Comparison of ENCODE assay signal across 17 mouse cellular contexts in the genomic region with DNA sequence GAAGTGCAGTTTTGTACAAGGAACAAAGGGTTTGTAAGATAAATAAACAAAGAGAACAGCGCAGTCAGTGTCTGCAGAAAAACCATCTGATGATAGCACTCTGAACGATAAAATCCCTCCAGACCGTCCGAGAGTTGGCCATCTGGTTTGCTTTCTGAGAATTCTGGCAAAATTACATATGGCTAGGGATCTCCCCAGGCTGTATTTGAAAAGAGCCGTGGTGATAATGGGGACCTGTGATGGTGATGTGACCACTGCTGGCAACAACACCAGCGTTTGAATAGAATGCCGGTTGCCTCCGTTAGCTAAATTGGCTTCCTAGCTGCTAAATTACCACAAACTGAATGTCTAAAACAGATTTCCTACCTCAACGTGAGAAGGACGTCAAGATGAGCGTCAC.
DNase-seq lines count a peak whose midpoint lies in the region; ATAC-seq and TF ChIP-seq lines count a peak whose summit lies in the region.
"Had no signal": no experiment of that assay in that cellular context is flagged by ENCODE, and none has a peak within 500 bp of the region (broad histone marks: within the 10 kb centered on the region; RNA-seq: fewer than 3 reads in every experiment).

No protein-coding gene starts in this region.

- no peak overlapping the region for H3K4me2 ChIP-seq in forebrain, embryonic 13.5 days
- H3K4me2 ChIP-seq in lung, postnatal 0 days (replicated peaks; ENCODE audit: low read depth, low read length): peak overlapping the region; percentile 2; the same call in 1 of the 2 replicates
- no peak overlapping the region for H3K4me2 ChIP-seq in forebrain, embryonic 15.5 days (replicated peaks)
- H3K4me2 ChIP-seq: liver, embryonic 11.5 days had no signal

- H3K36me3 ChIP-seq in forebrain, embryonic 13.5 days (ENCODE audit: poor library complexity, severe bottlenecking): no peaks in the 10 kb centered on the region
- H3K36me3 ChIP-seq in forebrain, embryonic 10.5 days (replicated peaks): no peaks in the 10 kb centered on the region
- H3K36me3 ChIP-seq in lung, postnatal 0 days (ENCODE audit: insufficient read depth, low read length): no peaks in the 10 kb centered on the region
- no peaks in the 10 kb centered on the region for H3K36me3 ChIP-seq in forebrain, embryonic 15.5 days

- 56% methylated on average over 11 of the region's 11 CpGs for WGBS in forebrain, embryonic 13.5 days
- WGBS in forebrain, embryonic 10.5 days: 73% methylated on average over 11 of the region's 11 CpGs
- WGBS in lung, postnatal 0 days: 32% methylated on average over 11 of the region's 11 CpGs
- 35% methylated on average over 11 of the region's 11 CpGs for WGBS in lung, adult 2 months
- WGBS in cerebellum, adult 2 months: 8% methylated on average over 11 of the region's 11 CpGs
- 29% methylated on average over 11 of the region's 11 CpGs for WGBS in forebrain, embryonic 15.5 days

- H3K9ac ChIP-seq in forebrain, embryonic 13.5 days: no peak overlapping the region
- H3K9ac ChIP-seq in lung, postnatal 0 days (replicated peaks; ENCODE audit: low read depth): no peak overlapping the region
- H3K9ac ChIP-seq in forebrain, embryonic 15.5 days (replicated peaks): no peak overlapping the region

- no peak for DNase-seq in forebrain, embryonic 10.5 days (ENCODE audit: extremely low spot score, low spot score)
- no peak for DNase-seq in lung, postnatal 0 days (ENCODE audit: low spot score)
- no peak for DNase-seq in lung, adult 2 months
- DNase-seq in cerebellum, adult 2 months: peak; percentile 42 to 77
- no peak for DNase-seq in Muller cell, postnatal 12 days (ENCODE audit: inconsistent ontology term)
- no peak for DNase-seq in kidney, postnatal 36 days
- DNase-seq: B cell, adult 2 months; heart, adult 2 months; kidney, adult 18-20 months; kidney, postnatal 25 days; thymus, adult 18-20 months had no signal

- 0 out of 2 replicates have a peak, but pooled peaks cover 8% of the 10 kb centered on the region for H3K4me1 ChIP-seq in forebrain, embryonic 13.5 days
- H3K4me1 ChIP-seq in forebrain, embryonic 10.5 days: peaks cover 15% of the 10 kb centered on the region; the same call in 1 of the 2 replicates
- H3K4me1 ChIP-seq in lung, postnatal 0 days (ENCODE audit: insufficient read depth, low read depth, low read length): peaks cover 5% of the 10 kb centered on the region; the same call in 1 of the 2 replicates
- peaks cover 3% of the 10 kb centered on the region; the same call in 1 of the 2 replicates for H3K4me1 ChIP-seq in lung, adult 2 months (ENCODE audit: control insufficient read depth, insufficient read depth, low read length)
- H3K4me1 ChIP-seq in cerebellum, adult 2 months (ENCODE audit: control insufficient read depth, insufficient read depth, low read length): peaks cover 15% of the 10 kb centered on the region; the same call in 1 of the 2 replicates
- peaks cover 6% of the 10 kb centered on the region for H3K4me1 ChIP-seq in forebrain, embryonic 15.5 days

- no peaks in the 10 kb centered on the region for H3K27me3 ChIP-seq in forebrain, embryonic 13.5 days
- no peaks in the 10 kb centered on the region for H3K27me3 ChIP-seq in forebrain, embryonic 10.5 days (ENCODE audit: poor library complexity, severe bottlenecking)
- no peaks in the 10 kb centered on the region for H3K27me3 ChIP-seq in lung, postnatal 0 days (replicated peaks; ENCODE audit: insufficient read depth, low read length)
- no peaks in the 10 kb centered on the region for H3K27me3 ChIP-seq in cerebellum, adult 2 months (ENCODE audit: control insufficient read depth, insufficient read depth, low read length)
- H3K27me3 ChIP-seq in forebrain, embryonic 15.5 days: no peaks in the 10 kb centered on the region

- H3K9me3 ChIP-seq in forebrain, embryonic 13.5 days (replicated peaks): no peaks in the 10 kb centered on the region
- H3K9me3 ChIP-seq in forebrain, embryonic 10.5 days: no peaks in the 10 kb centered on the region
- no peaks in the 10 kb centered on the region for H3K9me3 ChIP-seq in lung, postnatal 0 days (ENCODE audit: low read length)
- no peaks in the 10 kb centered on the region for H3K9me3 ChIP-seq in forebrain, embryonic 15.5 days

- no peak for TF ChIP-seq POLR2A in lung, adult 2 months (IDR thresholded peaks at IDR 0.05; ENCODE audit: borderline replicate concordance, extremely low read depth, low read depth, low read length)
- TF ChIP-seq POLR2A in cerebellum, adult 2 months (IDR thresholded peaks at IDR 0.05; ENCODE audit: borderline replicate concordance, insufficient read depth, low read length): no peak

- no peak for TF ChIP-seq EP300 in lung, postnatal 0 days (IDR thresholded peaks at IDR 0.05)

- no peak overlapping the region for H3K4me3 ChIP-seq in forebrain, embryonic 13.5 days
- no peak overlapping the region for H3K4me3 ChIP-seq in forebrain, embryonic 10.5 days
- H3K4me3 ChIP-seq in lung, postnatal 0 days (ENCODE audit: low read depth, low read length): no peak overlapping the region
- no peak overlapping the region for H3K4me3 ChIP-seq in lung, adult 2 months (replicated peaks; ENCODE audit: extremely low read depth, low read depth, low read length)
- no peak overlapping the region for H3K4me3 ChIP-seq in cerebellum, adult 2 months (replicated peaks; ENCODE audit: insufficient read depth, low read depth, low read length)
- H3K4me3 ChIP-seq in forebrain, embryonic 15.5 days: no peak overlapping the region
- H3K4me3 ChIP-seq: erythroblast, embryonic 14.5 days; heart, adult 2 months had no signal

- peak; percentile 62 for ATAC-seq in forebrain, embryonic 13.5 days
- ATAC-seq in lung, postnatal 0 days: no peak
- peak; percentile 69 for ATAC-seq in forebrain, embryonic 15.5 days (replicated peaks)
- ATAC-seq: hindbrain, embryonic 16.5 days had no signal

- H3K27ac ChIP-seq in forebrain, embryonic 13.5 days: 0 out of 2 replicates have a peak overlapping the region, but pooled peaks have one; percentile 16
- H3K27ac ChIP-seq in forebrain, embryonic 10.5 days: no peak overlapping the region
- no peak overlapping the region for H3K27ac ChIP-seq in lung, postnatal 0 days (ENCODE audit: low read length)
- no peak overlapping the region for H3K27ac ChIP-seq in cerebellum, adult 2 months (ENCODE audit: insufficient read depth, low read length)
- peak overlapping the region; percentile 27; the same call in 1 of the 2 replicates for H3K27ac ChIP-seq in forebrain, embryonic 15.5 days (replicated peaks)
- H3K27ac ChIP-seq: heart, adult 2 months; macrophage had no signal

- TF ChIP-seq CTCF in lung, postnatal 0 days (IDR thresholded peaks at IDR 0.05): no peak
- no peak for TF ChIP-seq CTCF in lung, adult 2 months (IDR thresholded peaks at IDR 0.05; ENCODE audit: insufficient read depth, low read length)
- no peak for TF ChIP-seq CTCF in cerebellum, adult 2 months (IDR thresholded peaks at IDR 0.05; ENCODE audit: borderline replicate concordance, insufficient read depth, low read depth, low read length)

Comparison
In these comparisons a context has a peak if more than half of its experiments do, and no peak if none do; other contexts are left out.
1. H3K27ac ChIP-seq: peak in forebrain, embryonic 13.5 days (single experiment) and forebrain, embryonic 15.5 days (single experiment); none in forebrain, embryonic 10.5 days (single experiment), lung, postnatal 0 days (single experiment) and cerebellum, adult 2 months (single experiment).
2. DNase-seq: peak in cerebellum, adult 2 months (2 of 2); none in forebrain, embryonic 10.5 days (single experiment), lung, postnatal 0 days (single experiment), lung, adult 2 months (single experiment), Muller cell, postnatal 12 days (single experiment) and kidney, postnatal 36 days (0 of 2).